Mouse (Mus musculus) embryonic facial prominence, embryonic 14.5 days (tissue): ENCODE measurements around the gene Lmx1a. TPM values are rescaled to one million over a fixed set of nuclear protein-coding genes. Genes with fewer than 3 reads are reported as not detected.

Experiments used
- polyA plus RNA-seq: library from polyadenylated mRNA; unstranded; fragments of >200 nt; fragmentation: Nextera tagmentation; extraction: Ambion mirVana; gene quantifications from 2 replicates; pipeline ENCODE4 v1.2.1, GENCODE M21; 2014

Lmx1a gene
- polyA plus RNA-seq, 1 experiment from 2014 or later, result 1.7 TPM

Other genes starting within 250 kb of the Lmx1a start
- not detected in 2 replicates for gene Lrrc52, start 222.5 kb upstream of the Lmx1a start, polyA plus RNA-seq
- 20.9 and 25.2 TPM in 2 replicates for gene Rxrg, start 90.9 kb upstream of the Lmx1a start, polyA plus RNA-seq